Mouse (Mus musculus) forebrain, postnatal 0 days (tissue): ENCODE measurements at regions not wholly inside any gene's neighbourhood (a gene's known extent, or its start where the extent isn't known, plus 50 kb on each side); places are given as distances from the start of the nearest gene placed in this dataset.

Experiments used
- ATAC-seq: fragments of 200-750 bp; cut with Nextera tagmentation; 2 replicates; pipeline ENCODE4 v1.8.0; 2017; ENCODE audit warnings: mild to moderate bottlenecking, moderate library complexity
- DNase-seq: peaks from one replicate; pipeline ENCODE4 v3.0.0-alpha.2; 2015
- H3K27ac ChIP-seq: fragments of 300-500 bp; sonication (generic); 2 replicates; pipeline ENCODE4 v1.5.1; 2014; ENCODE audit warnings: low read depth, mild to moderate bottlenecking, antibody characterized with exemption, low read length, moderate library complexity, mixed read lengths
- H3K27me3 ChIP-seq: fragments of 300-500 bp; sonication (generic); 2 replicates; pipeline ENCODE4 v1.6.1; 2014; ENCODE audit warnings: mild to moderate bottlenecking, low read length, mixed read lengths; ENCODE audit not compliant: insufficient read depth
- H3K36me3 ChIP-seq: fragments of 300-500 bp; sonication (generic); 2 replicates; pipeline ENCODE4 v1.6.1; 2014; ENCODE audit warnings: mild to moderate bottlenecking, moderate library complexity; ENCODE audit not compliant: insufficient read depth
- H3K4me1 ChIP-seq: fragments of 300-500 bp; sonication (generic); 2 replicates; pipeline ENCODE4 v1.6.1; 2014; ENCODE audit warnings: antibody characterized with exemption; ENCODE audit not compliant: insufficient read depth
- H3K4me2 ChIP-seq: fragments of 300-500 bp; sonication (generic); 2 replicates; pipeline ENCODE4 v1.6.1; 2014; ENCODE audit warnings: low read depth, mild to moderate bottlenecking, moderate library complexity
- H3K4me3 ChIP-seq: fragments of 300-500 bp; sonication (generic); 2 replicates; pipeline ENCODE4 v1.5.1; 2014; ENCODE audit warnings: low read depth, low read length, mixed read lengths
- H3K9ac ChIP-seq: fragments of 300-500 bp; sonication (generic); 2 replicates; pipeline ENCODE4 v1.6.1; 2014; ENCODE audit warnings: mild to moderate bottlenecking
- H3K9me3 ChIP-seq: fragments of 300-500 bp; sonication (generic); 2 replicates; pipeline ENCODE4 v1.6.1; 2016; ENCODE audit warnings: low read length
- CTCF ChIP-seq: sonication (generic); IDR thresholded peaks from 2 replicates; pipeline ENCODE4 v1.5.1; 2016; ENCODE audit warnings: antibody characterized with exemption, control low read depth, low read depth
- WGBS: fragments of 180-500 bp; shearing (Covaris S2); extraction: QIAGEN DNeasy Blood & Tissue Kit; methylation state at CpG from one replicate; pipeline ENCODE4 v1.1.7; 2014; 5-methylcytosine and 5-hydroxymethylcytosine counted together

DNA sequence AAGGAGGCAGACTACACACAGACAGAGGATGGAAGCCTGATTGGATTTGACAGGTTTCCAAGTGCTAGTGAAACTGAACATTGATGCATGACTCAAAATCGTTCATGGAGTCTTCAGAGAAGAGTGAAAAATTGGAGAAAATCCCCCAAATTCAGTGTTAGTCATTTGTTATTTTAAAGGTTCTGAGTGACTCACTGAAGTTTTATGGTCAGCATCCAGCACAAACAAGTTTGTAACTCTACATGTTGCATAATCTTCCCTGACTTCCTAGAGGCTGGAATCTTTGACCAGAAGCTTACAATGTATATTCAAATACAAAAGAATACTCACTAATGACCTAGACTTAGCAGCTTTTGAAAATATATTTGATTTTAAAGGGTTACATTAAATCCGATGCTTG lies 224.3 kb upstream of the Pot1a start:
- no peak for TF ChIP-seq CTCF
- ATAC-seq (no peak), DNase-seq (no peak)
- Histone ChIP-seq H3K27ac (no peak overlapping the region), H3K9ac (no peak overlapping the region), H3K4me1 (no peaks in the 10 kb centered on the region), H3K9me3 (no peaks in the 10 kb centered on the region), H3K36me3 (no peaks in the 10 kb centered on the region), H3K4me2 (no peak overlapping the region), H3K27me3 (no peaks in the 10 kb centered on the region), H3K4me3 (no peak overlapping the region)
- WGBS, result 60% methylated on average over 2 of the region's 2 CpGs

DNA sequence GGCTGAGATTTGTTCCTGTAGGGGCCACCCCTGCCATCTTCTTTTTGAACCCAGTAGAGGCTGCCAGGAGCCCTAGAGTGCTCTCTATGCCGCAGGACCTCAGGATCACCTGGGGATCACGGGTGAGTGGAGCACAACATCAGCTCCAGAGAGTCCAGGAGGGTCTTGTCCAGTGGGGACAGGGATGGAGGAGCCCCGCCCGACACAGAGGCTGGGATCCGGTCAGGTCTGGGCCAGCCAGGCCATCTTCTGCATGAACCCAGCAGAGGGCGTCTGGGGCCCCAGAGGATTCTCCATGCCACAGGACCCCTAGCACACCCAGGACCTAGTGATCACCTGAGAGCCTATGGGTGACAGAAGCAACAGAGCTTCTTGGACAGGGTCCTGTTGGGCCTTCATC lies 206.3 kb upstream of the Pot1a start:
- Histone ChIP-seq H3K4me3 (no peak overlapping the region), H3K4me1 (no peaks in the 10 kb centered on the region), H3K9ac (no peak overlapping the region), H3K27me3 (no peaks in the 10 kb centered on the region), H3K4me2 (no peak overlapping the region), H3K36me3 (no peaks in the 10 kb centered on the region), H3K9me3 (no peaks in the 10 kb centered on the region), H3K27ac (no peak overlapping the region)
- no peak for ATAC-seq
- no peak for TF ChIP-seq CTCF
- 89% methylated on average over 6 of the region's 6 CpGs for WGBS
- no peak for DNase-seq

DNA sequence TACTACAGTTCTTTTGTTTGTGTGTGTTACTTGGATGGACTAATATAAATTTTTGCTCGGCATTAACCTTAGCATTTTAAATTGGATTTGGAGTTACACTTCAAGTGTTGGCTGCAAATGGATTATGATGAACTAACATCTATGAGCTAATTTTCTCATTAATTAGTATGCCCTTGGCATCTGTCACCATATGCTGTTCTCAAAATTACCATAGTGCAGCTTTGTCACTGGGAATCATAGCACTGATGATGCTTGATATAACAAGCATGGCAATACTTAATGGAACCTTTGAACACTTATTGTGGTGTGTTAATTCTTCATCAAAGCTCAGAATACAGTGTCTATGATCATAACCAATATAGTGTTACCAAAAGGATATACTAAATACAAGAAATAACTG lies 185.0 kb upstream of the Pot1a start:
- Histone ChIP-seq H3K4me3 (no peak overlapping the region), H3K27ac (no peak overlapping the region), H3K4me2 (no peak overlapping the region), H3K36me3 (no peaks in the 10 kb centered on the region), H3K4me1 (no peaks in the 10 kb centered on the region), H3K9me3 (no peaks in the 10 kb centered on the region), H3K9ac (no peak overlapping the region), H3K27me3 (no peaks in the 10 kb centered on the region)
- TF ChIP-seq CTCF, result no peak
- no peak for DNase-seq
- WGBS, result 54% methylated on average over 1 of the region's 1 CpGs
- ATAC-seq, result no peak

DNA sequence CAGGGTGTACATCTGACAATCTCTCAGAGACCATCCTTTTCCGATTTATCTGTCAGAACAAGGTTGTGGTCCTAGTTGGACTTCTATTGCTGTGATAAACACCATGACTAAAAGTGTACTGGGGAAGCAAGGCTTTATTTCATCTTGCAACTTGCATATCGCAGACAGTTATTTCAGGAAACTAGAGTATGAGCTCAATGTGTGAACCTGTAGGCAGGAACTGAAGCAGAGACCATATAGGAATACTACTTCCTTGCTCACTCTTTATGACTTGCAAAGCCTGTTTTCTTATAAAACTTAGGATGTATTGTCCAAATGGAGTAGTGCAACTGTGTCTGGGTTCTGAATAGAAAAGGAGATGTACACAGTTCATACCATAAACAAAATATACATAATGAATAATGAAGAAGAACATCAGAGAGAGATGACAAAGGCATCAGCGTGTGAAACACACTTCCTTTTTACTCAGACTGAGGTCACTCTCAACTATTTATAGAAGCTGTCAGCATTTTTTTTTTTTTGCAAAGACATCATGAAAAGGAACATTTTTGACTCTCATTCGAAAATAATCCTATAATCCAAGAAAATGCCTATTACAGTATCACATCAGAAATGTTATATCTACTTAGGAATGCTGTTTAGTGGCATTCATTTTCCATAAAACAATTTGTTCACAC lies 169.3 kb upstream of the Pot1a start:
- ATAC-seq (no peak), DNase-seq (no peak)
- Histone ChIP-seq H3K27ac (no peak overlapping the region), H3K4me3 (no peak overlapping the region), H3K36me3 (no peaks in the 10 kb centered on the region), H3K9me3 (no peaks in the 10 kb centered on the region), H3K4me2 (no peak overlapping the region), H3K4me1 (no peaks in the 10 kb centered on the region), H3K27me3 (no peaks in the 10 kb centered on the region), H3K9ac (no peak overlapping the region)
- TF ChIP-seq CTCF, result no peak
- 72% methylated on average over 4 of the region's 4 CpGs for WGBS

DNA sequence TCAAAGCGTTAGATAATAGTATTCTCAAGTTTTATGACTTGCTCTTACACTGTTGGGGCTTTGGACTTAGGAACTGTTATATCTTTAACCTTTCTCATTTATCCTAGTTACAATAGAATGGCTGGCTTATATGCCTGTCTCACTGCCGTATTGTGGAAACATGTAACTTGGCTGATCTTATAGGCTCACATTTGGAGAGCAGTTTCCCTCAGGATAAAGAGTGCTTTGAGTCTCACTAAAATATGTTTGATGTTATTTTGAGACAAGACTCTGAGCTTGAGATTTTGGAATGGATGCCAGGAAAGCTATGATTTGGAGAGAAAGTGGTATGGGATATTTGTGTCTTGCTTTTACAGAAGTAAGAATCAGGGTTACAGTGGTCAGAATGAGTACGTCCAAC lies 156.4 kb upstream of the Pot1a start:
- WGBS, result 85% methylated on average over 3 of the region's 3 CpGs
- Histone ChIP-seq H3K9ac (no peak overlapping the region), H3K36me3 (no peaks in the 10 kb centered on the region), H3K4me2 (no peak overlapping the region), H3K9me3 (no peaks in the 10 kb centered on the region), H3K4me1 (no peaks in the 10 kb centered on the region), H3K4me3 (no peak overlapping the region), H3K27ac (no peak overlapping the region), H3K27me3 (no peaks in the 10 kb centered on the region)
- ATAC-seq (no peak), DNase-seq (no peak)
- no peak for TF ChIP-seq CTCF

DNA sequence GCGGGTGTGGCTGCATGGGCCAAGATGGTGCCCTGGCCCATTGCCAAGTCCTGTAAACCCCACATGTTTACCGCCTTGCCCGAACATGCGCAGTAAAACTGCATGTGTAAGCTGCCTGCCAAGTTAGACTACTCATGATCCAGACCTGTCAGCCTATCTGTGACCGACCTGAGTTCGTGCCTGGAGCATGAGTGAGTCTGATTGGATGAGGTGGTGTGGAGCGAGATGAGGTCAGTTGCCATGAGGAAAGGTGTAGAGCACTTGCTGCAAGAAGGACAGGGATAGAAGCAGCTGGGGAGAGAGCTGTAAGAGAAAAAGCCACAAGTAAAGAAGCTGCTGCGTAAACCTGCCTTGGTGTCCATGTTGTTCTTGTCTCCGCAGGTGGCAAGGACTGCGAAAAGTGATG lies 122.1 kb upstream of the Pot1a start:
- Histone ChIP-seq H3K4me2 (no peak overlapping the region), H3K9me3 (no peaks in the 10 kb centered on the region), H3K4me3 (no peak overlapping the region), H3K27me3 (no peaks in the 10 kb centered on the region), H3K27ac (no peak overlapping the region), H3K9ac (no peak overlapping the region), H3K4me1 (no peaks in the 10 kb centered on the region), H3K36me3 (no peaks in the 10 kb centered on the region)
- ATAC-seq (no peak), DNase-seq (no peak)
- 94% methylated on average over 10 of the region's 10 CpGs for WGBS
- no peak for TF ChIP-seq CTCF

DNA sequence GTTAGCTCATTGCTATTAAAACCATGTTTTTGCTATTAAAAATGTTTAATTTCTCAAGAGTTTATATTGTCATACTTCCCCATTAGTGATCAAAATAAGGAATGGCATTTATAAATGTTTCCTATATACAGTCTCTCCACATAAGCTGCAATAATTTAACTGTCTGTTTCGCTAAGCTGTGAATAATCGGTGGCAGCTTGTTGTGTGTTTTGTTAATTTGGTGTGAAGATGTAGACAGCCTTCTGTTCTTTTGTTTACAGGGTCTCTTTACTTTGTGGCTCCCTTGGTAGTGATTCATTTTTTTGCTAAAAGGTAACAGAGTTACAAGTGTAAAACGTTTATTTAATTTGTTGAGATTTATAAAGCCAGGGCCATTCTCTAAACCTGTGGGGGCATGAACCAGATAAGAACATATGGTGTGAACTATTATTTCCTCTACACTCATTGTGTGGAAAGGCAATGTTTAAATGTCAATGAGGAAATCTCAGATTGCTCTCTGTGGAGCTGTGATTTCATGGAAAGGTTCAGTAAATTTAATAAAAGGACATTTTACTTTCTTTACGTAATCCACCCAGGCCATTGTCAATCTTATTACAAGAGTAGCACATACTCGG lies 108.9 kb upstream of the Pot1a start:
- Histone ChIP-seq H3K27me3 (no peaks in the 10 kb centered on the region), H3K4me2 (no peak overlapping the region), H3K9me3 (no peaks in the 10 kb centered on the region), H3K27ac (no peak overlapping the region), H3K4me3 (no peak overlapping the region), H3K4me1 (no peaks in the 10 kb centered on the region), H3K9ac (no peak overlapping the region), H3K36me3 (no peaks in the 10 kb centered on the region)
- DNase-seq (no peak), ATAC-seq (no peak)
- 35% methylated on average over 5 of the region's 5 CpGs for WGBS
- no peak for TF ChIP-seq CTCF
